Mouse (Mus musculus) heart, embryonic 10.5 days (tissue): ENCODE measurements around the gene Cass4. TPM values are rescaled to one million over a fixed set of nuclear protein-coding genes. Genes with fewer than 3 reads are reported as not detected.

ENCODE experiments used
- DNase-seq: peaks from one replicate; pipeline ENCODE4 v3.0.0-alpha.2; 2017; ENCODE audit warnings: low spot score
- H3K27ac ChIP-seq: fragments of 300-500 bp; sonication (generic); 2 replicates; pipeline ENCODE4 v1.5.1; 2016; ENCODE audit warnings: mild to moderate bottlenecking
- H3K27me3 ChIP-seq: fragments of 300-500 bp; sonication (generic); 2 replicates; pipeline ENCODE4 v1.6.1; 2016; ENCODE audit warnings: mild to moderate bottlenecking; ENCODE audit not compliant: poor library complexity, insufficient read depth, severe bottlenecking
- H3K36me3 ChIP-seq: fragments of 300-500 bp; sonication (generic); 2 replicates; pipeline ENCODE4 v1.6.1; 2016; ENCODE audit warnings: mild to moderate bottlenecking, moderate library complexity
- H3K4me1 ChIP-seq: fragments of 300-500 bp; sonication (generic); 2 replicates; pipeline ENCODE4 v1.6.1; 2016; ENCODE audit warnings: mild to moderate bottlenecking
- H3K4me3 ChIP-seq: fragments of 300-500 bp; sonication (generic); 2 replicates; pipeline ENCODE4 v1.5.1; 2016; ENCODE audit warnings: mild to moderate bottlenecking, moderate library complexity
- H3K9me3 ChIP-seq: fragments of 300-500 bp; sonication (generic); 2 replicates; pipeline ENCODE4 v1.6.1; 2016; ENCODE audit warnings: mild to moderate bottlenecking, moderate library complexity
- whole genome bisulfite sequencing: fragments of 180-500 bp; shearing (Covaris S2); methylation state at CpG from one replicate; pipeline ENCODE4 v1.1.7; 2016; 5-methylcytosine and 5-hydroxymethylcytosine counted together
- polyA plus RNA-seq: library from polyadenylated mRNA; unstranded; fragments of >200 nt; fragmentation: Nextera tagmentation; extraction: Ambion mirVana; gene quantifications from 2 replicates; pipeline ENCODE4 v1.2.1, GENCODE M21; 2016

The Cass4 gene
- polyA plus RNA-seq, 1 experiment from 2014 or later: 0.20 TPM

DNA sequence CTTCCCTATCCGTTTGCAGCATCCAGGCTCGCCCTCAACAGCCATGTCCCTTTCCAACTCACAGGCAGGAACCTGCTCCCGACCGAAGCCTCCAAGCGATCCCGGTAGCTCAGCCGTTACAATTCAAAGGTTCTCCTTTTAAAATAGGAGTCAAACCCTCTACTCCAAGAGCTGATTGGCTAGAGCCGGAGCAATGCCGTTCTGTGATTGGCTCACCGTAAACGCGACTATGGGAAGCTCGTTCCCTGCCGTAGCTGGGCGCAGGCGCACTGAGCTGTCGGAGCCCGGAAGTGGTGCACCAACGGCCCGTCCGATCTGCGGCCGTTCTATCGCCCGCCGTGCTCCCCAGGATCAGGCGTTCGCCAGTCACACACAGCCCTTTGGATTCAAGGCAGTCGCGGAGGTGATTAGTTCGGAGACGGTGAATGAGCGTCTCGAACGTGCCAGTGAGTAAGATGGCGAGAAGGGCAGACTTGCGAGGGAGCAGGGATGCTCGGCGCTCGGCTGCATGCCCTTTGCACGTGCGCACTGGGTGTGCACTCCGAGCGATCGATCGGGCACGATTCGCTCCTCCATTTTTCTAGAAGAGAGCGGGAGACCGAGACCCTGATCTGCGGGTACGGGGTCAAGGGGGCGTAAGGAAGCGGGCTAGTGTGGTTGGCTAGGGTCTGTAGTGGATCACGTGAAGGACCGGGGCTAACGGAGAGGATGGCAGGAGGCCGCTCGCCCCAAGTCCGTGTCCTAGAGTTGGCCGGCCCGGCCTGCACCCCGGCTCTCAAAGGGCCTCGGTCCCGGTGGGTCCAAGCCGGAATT is 23.0 kb upstream of the Cass4 start, which contains the start of the genes Aurka and Cstf1:
Gene Aurka, minus strand, starts transcription at position 125 of the 813 bp plus-strand sequence.
Gene Cstf1, plus strand, starts transcription at position 271 of the 813 bp plus-strand sequence.
- Histone ChIP-seq H3K4me1 (peaks cover 24% of the 10 kb centered on the region), H3K27me3 (no peaks in the 10 kb centered on the region), H3K9me3 (no peaks in the 10 kb centered on the region), H3K4me3 (peak within 1 kb of the TSS; percentile 97), H3K36me3 (peaks cover 60% of the 10 kb centered on the region), H3K27ac (peak within 1 kb of the TSS; percentile 97)
- peak; percentile 98 for DNase-seq
- under 1% methylated on average over 66 of the region's 66 CpGs for WGBS

DNA sequence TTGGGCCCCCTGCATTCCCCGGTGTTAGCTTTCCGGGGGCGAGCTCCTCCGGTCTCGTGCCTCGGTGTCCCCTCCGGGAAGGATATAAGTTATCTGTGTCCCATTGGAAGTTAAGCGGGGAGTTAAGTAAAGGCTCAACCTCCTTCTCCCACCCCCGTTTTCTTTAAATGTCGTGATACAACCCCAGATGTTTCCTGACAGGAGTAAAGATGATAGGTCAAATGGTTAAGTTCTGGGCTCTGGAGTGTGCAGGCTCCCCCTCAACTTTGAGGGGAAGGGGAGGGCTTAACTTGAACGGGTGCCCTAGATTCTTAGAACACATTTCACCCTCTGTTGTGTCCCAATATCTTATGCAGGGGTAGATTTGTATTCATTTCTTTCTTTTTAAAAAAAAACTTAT is 22.3 kb upstream of the Cass4 start:
- Histone ChIP-seq H3K27ac (peak overlapping the region; percentile 97), H3K4me3 (peak overlapping the region; percentile 97), H3K9me3 (no peaks in the 10 kb centered on the region), H3K36me3 (peaks cover 60% of the 10 kb centered on the region), H3K27me3 (no peaks in the 10 kb centered on the region), H3K4me1 (peaks cover 24% of the 10 kb centered on the region)
- WGBS: 0% methylated on average over 11 of the region's 11 CpGs
- DNase-seq: no peak

DNA sequence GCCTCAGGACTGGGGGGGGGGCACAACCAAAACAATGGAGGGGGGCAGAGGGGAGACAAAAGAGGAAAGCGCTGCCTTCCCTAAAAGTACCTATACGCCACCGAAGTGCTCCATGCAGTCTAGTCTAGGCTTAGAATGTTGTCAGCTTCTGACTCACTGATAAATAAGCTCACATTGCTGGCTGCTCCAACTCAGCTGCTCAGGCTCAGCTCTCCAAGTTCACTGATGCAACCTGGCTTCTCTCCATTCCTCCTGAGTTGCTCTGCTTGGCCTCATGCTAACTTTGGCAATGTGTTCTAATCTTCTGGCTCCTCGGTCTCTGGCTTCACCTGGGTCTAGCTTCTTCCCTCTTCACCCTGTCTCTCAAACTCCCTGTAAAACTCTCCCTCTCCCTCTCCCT is 17.0 kb upstream of the Cass4 start:
- Histone ChIP-seq H3K4me3 (no peak overlapping the region), H3K27ac (no peak overlapping the region), H3K4me1 (peaks cover 6% of the 10 kb centered on the region; the same call in 1 of the 2 replicates), H3K9me3 (no peaks in the 10 kb centered on the region), H3K36me3 (peaks cover 89% of the 10 kb centered on the region), H3K27me3 (no peaks in the 10 kb centered on the region)
- DNase-seq: no peak
- WGBS: 75% methylated on average over 4 of the region's 4 CpGs

DNA sequence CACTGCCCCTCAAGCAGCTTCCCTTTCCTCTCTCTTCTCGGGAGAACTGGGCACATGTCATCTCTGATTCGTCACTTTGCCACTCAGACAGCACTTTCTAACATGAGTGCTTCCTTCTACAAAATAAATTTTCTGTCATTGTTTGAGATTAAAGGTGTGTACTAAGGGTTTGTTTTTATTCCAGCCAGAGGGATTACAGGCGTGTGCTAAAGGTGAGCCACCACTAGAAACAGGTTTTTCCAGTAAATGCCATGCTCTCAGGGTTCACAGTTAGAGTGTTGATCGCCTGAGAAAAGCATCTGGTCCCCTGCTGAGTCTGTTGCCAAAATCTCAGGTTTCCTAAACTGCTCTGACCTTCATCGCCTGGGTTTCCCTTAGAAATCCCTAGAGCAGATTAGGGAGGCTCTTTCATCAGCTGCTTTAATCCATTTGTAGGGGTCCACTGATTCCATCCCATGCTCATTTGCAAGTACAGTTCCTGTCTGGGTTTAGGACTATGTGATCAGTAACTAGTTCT is 16.5 kb upstream of the Cass4 start:
- H3K27me3 ChIP-seq: no peaks in the 10 kb centered on the region
- H3K27ac ChIP-seq: no peak overlapping the region
- peaks cover under 1% of the 10 kb centered on the region; the same call in 1 of the 2 replicates for H3K4me1 ChIP-seq
- H3K4me3 ChIP-seq: no peak overlapping the region
- peaks cover 94% of the 10 kb centered on the region for H3K36me3 ChIP-seq
- no peak for DNase-seq
- WGBS: 67% methylated on average over 5 of the region's 5 CpGs
- H3K9me3 ChIP-seq: no peaks in the 10 kb centered on the region

DNA sequence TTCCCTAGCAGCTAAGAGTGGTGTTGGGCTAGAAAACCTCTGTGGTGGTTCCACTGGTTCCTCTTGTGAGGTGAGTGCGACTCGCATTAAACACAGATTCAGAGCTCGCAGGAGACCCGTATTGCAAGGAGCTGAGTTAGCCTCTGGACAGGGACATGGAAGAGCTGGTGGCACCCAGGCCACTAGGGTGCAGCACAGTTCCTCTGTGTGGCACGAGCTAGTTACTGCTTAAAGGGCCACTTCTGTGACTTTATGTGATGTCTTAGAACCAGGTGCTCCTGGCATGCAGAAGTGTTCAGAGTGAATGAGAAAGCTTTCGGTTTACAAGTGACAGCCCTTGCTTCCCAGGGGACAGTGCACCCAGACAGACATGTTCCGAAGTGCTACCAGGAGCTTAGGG is 15.3 kb upstream of the Cass4 start:
- no peak overlapping the region for H3K4me3 ChIP-seq
- 77% methylated on average over 7 of the region's 7 CpGs for WGBS
- H3K36me3 ChIP-seq: peaks cover 91% of the 10 kb centered on the region
- H3K27me3 ChIP-seq: no peaks in the 10 kb centered on the region
- no peaks in the 10 kb centered on the region for H3K9me3 ChIP-seq
- H3K27ac ChIP-seq: no peak overlapping the region
- H3K4me1 ChIP-seq: no peaks in the 10 kb centered on the region
- DNase-seq: no peak

DNA sequence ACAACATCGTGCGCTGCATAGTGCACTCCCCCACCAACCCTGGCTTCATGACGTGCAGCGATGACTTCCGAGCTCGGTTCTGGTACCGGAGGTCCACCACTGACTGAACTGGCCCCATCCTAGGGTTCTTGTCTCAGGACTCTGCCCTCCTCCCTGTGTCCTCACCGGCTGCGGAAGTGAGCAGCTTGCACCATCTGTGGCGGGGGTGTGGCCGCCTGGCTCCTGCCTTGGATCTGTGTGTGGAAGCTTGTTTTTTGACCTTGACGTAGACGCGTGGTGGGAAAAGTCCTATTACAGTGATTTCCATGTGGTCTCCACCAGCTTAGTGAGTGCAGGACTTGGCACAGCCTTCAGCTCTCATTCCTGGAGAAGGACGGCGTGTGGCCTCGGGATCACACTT is 13.1 kb upstream of the Cass4 start:
- peaks cover 6% of the 10 kb centered on the region; the same call in 1 of the 2 replicates for H3K4me1 ChIP-seq
- no peaks in the 10 kb centered on the region for H3K9me3 ChIP-seq
- H3K27me3 ChIP-seq: no peaks in the 10 kb centered on the region
- no peak overlapping the region for H3K4me3 ChIP-seq
- H3K36me3 ChIP-seq: peaks cover 69% of the 10 kb centered on the region
- no peak for DNase-seq
- 95% methylated on average over 17 of the region's 17 CpGs for WGBS
- no peak overlapping the region for H3K27ac ChIP-seq

DNA sequence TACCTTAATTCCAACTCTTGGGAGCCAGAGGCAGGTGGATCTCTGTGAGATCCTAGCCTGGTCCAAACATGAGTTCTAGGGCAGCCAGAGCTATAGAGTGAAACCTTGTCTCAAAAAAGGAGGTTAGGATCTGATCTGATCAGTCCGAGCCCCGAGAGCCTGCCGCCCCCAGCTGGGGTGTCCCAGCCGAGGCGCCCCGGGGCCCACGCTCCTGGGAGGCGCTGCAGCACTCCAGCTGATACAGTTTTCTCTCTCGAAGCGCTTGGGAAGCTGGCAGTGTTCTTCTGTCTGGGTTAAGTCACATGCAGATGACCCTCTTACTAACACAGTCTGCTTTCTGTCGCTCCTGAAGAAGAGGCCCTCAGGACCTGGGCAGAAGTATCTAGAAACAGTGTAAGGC is 12.3 kb upstream of the Cass4 start:
- peaks cover 60% of the 10 kb centered on the region for H3K36me3 ChIP-seq
- H3K4me1 ChIP-seq: peaks cover 6% of the 10 kb centered on the region; the same call in 1 of the 2 replicates
- H3K27ac ChIP-seq: no peak overlapping the region
- no peak for DNase-seq
- no peaks in the 10 kb centered on the region for H3K27me3 ChIP-seq
- 90% methylated on average over 11 of the region's 11 CpGs for WGBS
- no peak overlapping the region for H3K4me3 ChIP-seq
- no peaks in the 10 kb centered on the region for H3K9me3 ChIP-seq

DNA sequence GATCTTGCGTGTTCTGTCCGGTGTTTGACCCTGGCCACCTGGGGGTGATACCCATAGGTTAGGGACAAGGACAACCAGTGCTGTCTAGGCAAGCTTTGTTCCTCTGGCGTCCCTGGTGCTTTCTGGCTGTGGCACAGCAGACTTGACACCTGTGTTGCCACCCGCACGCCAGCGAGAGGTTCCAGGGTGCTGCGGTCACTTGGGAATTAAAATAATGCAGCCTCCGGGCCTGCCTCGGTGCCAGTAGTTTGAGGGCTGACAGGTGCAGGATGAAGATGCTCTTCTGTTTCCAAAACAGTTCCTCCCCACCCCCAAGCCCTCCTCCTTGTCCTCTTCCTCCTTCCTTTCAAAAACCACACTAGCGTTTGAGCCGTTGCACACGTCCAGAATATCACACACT is 11.7 kb upstream of the Cass4 start:
- H3K36me3 ChIP-seq: peaks cover 55% of the 10 kb centered on the region
- no peak overlapping the region for H3K27ac ChIP-seq
- peaks cover 6% of the 10 kb centered on the region; the same call in 1 of the 2 replicates for H3K4me1 ChIP-seq
- H3K9me3 ChIP-seq: no peaks in the 10 kb centered on the region
- no peak overlapping the region for H3K4me3 ChIP-seq
- H3K27me3 ChIP-seq: no peaks in the 10 kb centered on the region
- no peak for DNase-seq
- WGBS: 87% methylated on average over 12 of the region's 12 CpGs

DNA sequence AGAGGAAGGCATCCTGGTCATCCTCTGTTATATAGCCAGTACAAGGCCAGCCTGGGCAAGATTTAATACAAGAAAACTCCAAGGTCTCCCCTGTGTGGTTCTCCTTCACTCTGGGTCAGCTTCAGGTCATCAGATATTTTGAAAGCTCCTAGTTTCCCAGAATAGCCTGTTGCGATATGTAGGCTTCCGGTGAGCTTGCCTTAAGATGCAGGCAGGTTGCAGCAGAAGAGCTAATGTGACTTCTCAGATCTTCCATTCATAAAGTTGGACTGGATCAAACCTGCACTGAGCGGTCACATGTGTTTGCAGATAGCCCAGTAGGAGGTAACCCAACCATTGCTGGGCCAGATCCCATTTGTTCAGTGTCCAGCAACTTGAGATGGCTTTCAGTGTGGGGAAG is 8.9 kb upstream of the Cass4 start:
- Histone ChIP-seq H3K27ac (no peak overlapping the region), H3K9me3 (no peaks in the 10 kb centered on the region), H3K36me3 (peaks cover 28% of the 10 kb centered on the region), H3K27me3 (no peaks in the 10 kb centered on the region), H3K4me1 (peaks cover 6% of the 10 kb centered on the region; the same call in 1 of the 2 replicates), H3K4me3 (no peak overlapping the region)
- no peak for DNase-seq
- 74% methylated on average over 3 of the region's 3 CpGs for WGBS

DNA sequence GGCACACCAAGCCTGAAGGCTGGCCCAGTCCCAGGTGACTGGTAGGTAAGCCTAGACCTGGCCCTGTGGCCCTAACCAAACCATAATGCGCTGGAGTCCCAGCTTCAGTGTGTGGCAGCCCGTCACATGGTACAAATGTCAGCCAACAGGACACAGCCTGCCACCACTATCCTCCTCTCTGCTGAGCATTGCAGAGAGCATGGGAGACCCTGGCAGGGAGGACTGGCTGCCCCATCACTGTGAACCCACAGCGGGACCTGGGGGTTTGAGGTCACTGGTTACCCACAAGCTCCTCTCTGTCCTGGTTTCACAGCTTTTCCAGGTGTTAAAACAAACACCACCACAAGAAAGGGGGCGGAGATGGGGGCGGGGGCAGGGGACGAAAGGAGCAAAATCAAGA is 3.3 kb upstream of the Cass4 start:
- 22% methylated on average over 6 of the region's 6 CpGs for WGBS
- Histone ChIP-seq H3K27ac (no peak overlapping the region), H3K4me3 (no peak overlapping the region), H3K36me3 (no peaks in the 10 kb centered on the region), H3K4me1 (0 out of 2 replicates have a peak, but pooled peaks cover 4% of the 10 kb centered on the region), H3K9me3 (no peaks in the 10 kb centered on the region), H3K27me3 (no peaks in the 10 kb centered on the region)
- no peak for DNase-seq

DNA sequence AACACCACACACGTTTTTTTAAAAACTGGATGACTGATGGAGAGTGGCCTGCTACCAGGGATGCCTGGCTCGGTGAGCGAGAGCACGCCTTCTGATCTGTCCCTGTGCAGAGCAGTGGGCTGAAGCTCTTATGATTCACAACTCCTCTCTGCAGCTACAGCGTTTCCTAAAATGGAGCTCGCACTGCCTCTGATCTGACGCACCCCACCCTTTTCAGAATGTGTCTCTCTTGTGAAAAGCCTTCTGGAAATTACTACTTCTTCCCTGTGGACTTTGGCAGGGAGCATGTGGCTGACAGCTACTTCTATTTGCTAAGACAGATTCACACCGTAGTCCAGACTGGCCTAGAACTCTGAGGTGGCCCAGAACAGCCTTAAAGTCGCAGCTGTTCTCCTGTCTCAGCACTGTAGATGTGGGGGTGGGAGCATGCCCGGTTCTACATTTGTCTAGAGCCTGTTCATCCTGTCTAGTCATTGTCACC is 1.5 kb upstream of the Cass4 start:
- no peak overlapping the region for H3K4me3 ChIP-seq
- H3K36me3 ChIP-seq: no peaks in the 10 kb centered on the region
- DNase-seq: no peak
- no peak overlapping the region for H3K27ac ChIP-seq
- H3K27me3 ChIP-seq: peaks cover 4% of the 10 kb centered on the region; the same call in 1 of the 2 replicates
- no peaks in the 10 kb centered on the region for H3K9me3 ChIP-seq
- WGBS: 60% methylated on average over 10 of the region's 10 CpGs
- H3K4me1 ChIP-seq: peaks cover 8% of the 10 kb centered on the region; the same call in 1 of the 2 replicates

DNA sequence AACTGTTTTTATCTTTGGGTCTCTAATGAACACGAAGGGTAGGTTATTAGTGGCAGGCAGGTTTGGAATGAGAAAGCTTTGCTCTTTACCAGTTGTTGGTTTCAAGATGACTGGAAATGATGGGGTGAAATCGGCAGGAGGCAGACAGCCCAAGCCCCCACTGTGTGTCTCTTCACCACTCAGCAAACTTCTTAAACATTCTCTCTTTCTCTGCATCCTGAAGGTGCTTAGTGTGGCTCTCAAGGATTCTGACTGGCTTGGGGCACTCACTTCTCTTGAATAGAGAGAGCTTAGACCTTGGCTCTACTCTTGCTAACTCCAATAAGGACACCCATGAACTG is 428 bp downstream of the Cass4 start:
- Histone ChIP-seq H3K9me3 (no peaks in the 10 kb centered on the region), H3K27me3 (peaks cover 4% of the 10 kb centered on the region; the same call in 1 of the 2 replicates), H3K4me3 (no peak overlapping the region), H3K27ac (no peak overlapping the region), H3K36me3 (no peaks in the 10 kb centered on the region), H3K4me1 (peaks cover 8% of the 10 kb centered on the region; the same call in 1 of the 2 replicates)
- no peak for DNase-seq
- WGBS: 59% methylated on average over 2 of the region's 2 CpGs

DNA sequence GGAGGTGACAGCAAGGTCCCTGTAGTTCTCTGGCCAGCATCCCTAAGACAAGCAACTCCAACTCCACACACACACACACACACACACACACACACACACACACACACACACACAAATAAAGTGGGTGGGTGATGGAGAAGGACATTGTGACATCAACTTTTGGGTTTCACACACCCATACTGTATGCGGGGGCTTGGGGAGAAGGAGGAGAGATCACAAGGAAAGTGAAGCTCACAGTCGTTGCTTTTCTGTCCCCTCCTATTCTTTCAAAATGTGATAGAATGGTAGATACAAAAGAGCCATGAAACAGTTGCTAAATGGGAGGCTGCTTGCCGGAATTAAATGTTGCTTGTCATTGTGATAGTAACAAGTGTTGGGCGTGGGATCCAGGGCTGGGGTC is 1.1 kb downstream of the Cass4 start:
- H3K36me3 ChIP-seq: no peaks in the 10 kb centered on the region
- no peaks in the 10 kb centered on the region for H3K9me3 ChIP-seq
- no peak overlapping the region for H3K27ac ChIP-seq
- WGBS: 74% methylated on average over 4 of the region's 4 CpGs
- peaks cover 11% of the 10 kb centered on the region for H3K4me1 ChIP-seq
- no peak overlapping the region for H3K4me3 ChIP-seq
- peaks cover 4% of the 10 kb centered on the region; the same call in 1 of the 2 replicates for H3K27me3 ChIP-seq
- DNase-seq: no peak
